Mouse (Mus musculus) neural tube, embryonic 15.5 days (tissue): ENCODE measurements at regions not wholly inside any gene's neighbourhood (a gene's known extent, or its start where the extent isn't known, plus 50 kb on each side); places are given as distances from the start of the nearest gene placed in this dataset.
"Not testable (repeated sequence)": the region's sequence is repeated elsewhere in the genome, so short reads cannot be mapped to it uniquely, and the experiment has no call there.

Experiments used
- ATAC-seq: fragments of 200-750 bp; cut with Nextera tagmentation; 2 replicates; pipeline ENCODE4 v1.8.0; 2017; ENCODE audit warnings: mild to moderate bottlenecking, moderate TSS enrichment, moderate library complexity; ENCODE audit not compliant: low FRiP score
- H3K27ac ChIP-seq: fragments of 300-500 bp; sonication (generic); replicated peaks from 2 replicates; pipeline ENCODE4 v1.5.1; 2015; ENCODE audit warnings: mild to moderate bottlenecking, inconsistent platforms
- H3K27me3 ChIP-seq: fragments of 300-500 bp; sonication (generic); replicated peaks from 2 replicates; pipeline ENCODE4 v1.6.1; 2015; ENCODE audit warnings: inconsistent platforms
- H3K36me3 ChIP-seq: fragments of 300-500 bp; sonication (generic); 2 replicates; pipeline ENCODE4 v1.6.1; 2015; ENCODE audit warnings: inconsistent platforms
- H3K4me1 ChIP-seq: fragments of 300-500 bp; sonication (generic); 2 replicates; pipeline ENCODE4 v1.6.1; 2015; ENCODE audit warnings: inconsistent platforms
- H3K4me2 ChIP-seq: fragments of 300-500 bp; sonication (generic); 2 replicates; pipeline ENCODE4 v1.6.1; 2015; ENCODE audit warnings: inconsistent platforms, mild to moderate bottlenecking, moderate library complexity
- H3K4me3 ChIP-seq: fragments of 300-500 bp; sonication (generic); replicated peaks from 2 replicates; pipeline ENCODE4 v1.5.1; 2015; ENCODE audit warnings: mild to moderate bottlenecking, inconsistent platforms
- H3K9ac ChIP-seq: fragments of 300-500 bp; sonication (generic); replicated peaks from 2 replicates; pipeline ENCODE4 v1.6.1; 2015; ENCODE audit warnings: mild to moderate bottlenecking, inconsistent platforms
- H3K9me3 ChIP-seq: fragments of 300-500 bp; sonication (generic); replicated peaks from 2 replicates; pipeline ENCODE4 v1.6.1; 2016; ENCODE audit warnings: inconsistent platforms
- WGBS: fragments of 180-500 bp; shearing (Covaris S2); methylation state at CpG from one replicate; pipeline ENCODE4 v1.1.7; 2015; ENCODE audit warnings: mixed read lengths; 5-methylcytosine and 5-hydroxymethylcytosine counted together

DNA sequence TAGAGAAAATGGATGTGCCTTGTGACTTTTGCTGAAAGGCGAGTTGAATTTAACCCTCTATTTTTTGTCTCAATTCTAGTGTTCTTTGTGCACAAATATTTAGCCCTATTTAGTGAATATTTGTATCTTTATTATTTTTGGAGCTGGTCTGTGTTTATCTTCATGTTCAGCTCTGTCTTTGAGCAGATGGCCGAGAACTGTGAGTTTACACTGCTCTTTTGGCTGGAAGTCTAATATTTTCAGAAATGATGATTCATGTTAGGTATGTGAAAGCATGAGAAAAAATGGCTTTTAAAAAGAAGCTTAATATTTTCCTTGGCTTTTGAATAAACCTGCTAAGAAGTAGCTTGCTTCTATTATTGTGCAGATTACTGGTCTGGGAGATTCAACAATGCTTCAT lies 505.4 kb downstream of the Sema5a start:
- H3K27me3 ChIP-seq, result no peaks in the 10 kb centered on the region
- no peak for ATAC-seq
- H3K4me1 ChIP-seq, result no peaks in the 10 kb centered on the region
- H3K4me2 ChIP-seq, result no peak overlapping the region
- WGBS, result 90% methylated on average over 2 of the region's 2 CpGs
- no peak overlapping the region for H3K9ac ChIP-seq
- no peaks in the 10 kb centered on the region for H3K9me3 ChIP-seq
- no peaks in the 10 kb centered on the region for H3K36me3 ChIP-seq
- H3K4me3 ChIP-seq, result no peak overlapping the region
- no peak overlapping the region for H3K27ac ChIP-seq

- ATAC-seq, result no peak
- Histone ChIP-seq H3K4me3 (no peak overlapping the region), H3K27ac (no peak overlapping the region), H3K27me3 (no peaks in the 10 kb centered on the region), H3K4me1 (no peaks in the 10 kb centered on the region), H3K9ac (no peak overlapping the region), H3K9me3 (no peaks in the 10 kb centered on the region), H3K4me2 (no peak overlapping the region), H3K36me3 (no peaks in the 10 kb centered on the region)
- WGBS, result 64% methylated on average over 3 of the region's 3 CpGs
Observed at GRCm38 (mm10) chr15:32751991-32752390, 507.4 kb downstream of the Sema5a start.

- WGBS, result 80% methylated on average over 3 of the region's 3 CpGs
- no peak overlapping the region for H3K9ac ChIP-seq
- H3K27me3 ChIP-seq, result no peaks in the 10 kb centered on the region
- no peak overlapping the region for H3K4me2 ChIP-seq
- no peak for ATAC-seq
- no peaks in the 10 kb centered on the region for H3K36me3 ChIP-seq
- H3K4me3 ChIP-seq, result no peak overlapping the region
- H3K27ac ChIP-seq, result no peak overlapping the region
- no peaks in the 10 kb centered on the region for H3K9me3 ChIP-seq
- H3K4me1 ChIP-seq, result no peaks in the 10 kb centered on the region
Observed at GRCm38 (mm10) chr15:32760141-32760540, 515.5 kb downstream of the Sema5a start.

DNA sequence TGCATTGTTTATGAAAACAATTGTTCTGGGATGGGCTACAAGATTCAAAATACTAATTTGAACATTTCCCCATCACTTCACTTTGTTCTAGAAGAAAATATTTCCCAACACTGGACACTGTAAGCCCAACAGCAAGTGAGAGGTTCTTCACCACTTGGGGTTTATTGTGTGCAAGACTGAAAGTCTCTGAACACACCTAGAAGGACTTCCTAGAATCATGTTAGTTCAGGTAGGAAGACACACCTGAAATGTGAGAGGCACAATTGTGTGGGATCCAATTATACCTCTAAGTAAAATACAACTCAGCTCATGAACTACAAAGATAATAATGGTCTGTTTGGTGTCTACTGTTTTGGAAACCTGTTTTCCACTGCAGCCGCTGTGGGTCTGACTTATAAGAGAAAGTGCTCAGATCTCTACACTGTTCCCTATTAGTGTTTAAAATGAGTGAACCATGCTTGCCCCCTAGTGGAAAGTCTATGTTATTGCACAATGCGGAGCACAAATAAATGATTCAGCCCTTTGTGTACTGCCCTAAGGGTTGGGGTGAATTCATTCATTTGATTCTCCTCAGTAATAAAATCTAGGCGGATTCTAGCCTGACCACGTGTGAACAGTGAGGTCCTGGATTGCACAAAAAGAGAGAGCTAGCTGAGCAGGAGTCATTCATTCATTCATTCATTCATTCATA lies 521.5 kb downstream of the Sema5a start:
- Histone ChIP-seq H3K4me1 (no peaks in the 10 kb centered on the region), H3K27ac (no peak overlapping the region), H3K9me3 (no peaks in the 10 kb centered on the region), H3K36me3 (no peaks in the 10 kb centered on the region), H3K27me3 (no peaks in the 10 kb centered on the region), H3K4me3 (no peak overlapping the region), H3K4me2 (no peak overlapping the region), H3K9ac (no peak overlapping the region)
- WGBS, result 3% methylated on average over 4 of the region's 4 CpGs
- peak; percentile 91 for ATAC-seq

DNA sequence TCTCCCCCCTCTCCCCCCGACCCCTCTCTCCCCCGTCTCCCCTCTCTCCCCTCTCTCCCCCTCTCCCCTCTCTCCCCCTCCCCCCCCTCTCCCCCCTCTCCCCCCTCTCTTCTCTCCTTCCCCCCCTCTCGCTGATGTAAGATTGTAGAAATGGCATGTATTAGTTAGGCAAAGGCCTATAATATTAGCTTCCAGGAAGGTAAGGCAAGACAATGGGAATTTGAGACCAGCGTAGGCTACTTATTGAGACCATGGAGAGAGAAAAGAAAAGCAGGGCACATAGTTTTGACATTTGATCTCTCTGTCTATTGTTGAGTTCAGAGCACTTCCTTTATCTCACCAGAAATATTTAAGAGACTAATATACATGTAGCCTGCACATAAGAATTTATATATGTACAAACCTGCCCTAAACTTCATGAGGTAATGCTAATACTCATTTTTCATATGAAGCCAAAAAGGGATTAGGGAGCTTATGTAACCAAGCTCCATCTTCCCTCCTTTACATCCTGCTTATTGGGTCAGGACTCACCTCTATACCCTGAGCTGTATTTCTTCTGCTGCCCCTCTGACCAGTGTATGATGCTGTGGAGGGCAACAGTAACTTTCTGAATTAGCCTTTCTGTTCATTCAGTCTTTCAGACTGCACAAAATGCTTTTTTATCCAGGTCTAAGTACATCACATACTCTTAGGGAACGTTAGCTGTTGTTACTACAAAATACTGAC lies 522.3 kb downstream of the Sema5a start:
- Histone ChIP-seq H3K4me3 (no peak overlapping the region), H3K27ac (no peak overlapping the region), H3K9me3 (no peaks in the 10 kb centered on the region), H3K9ac (no peak overlapping the region), H3K4me1 (no peaks in the 10 kb centered on the region), H3K4me2 (no peak overlapping the region), H3K36me3 (no peaks in the 10 kb centered on the region), H3K27me3 (no peaks in the 10 kb centered on the region)
- ATAC-seq, result peak; percentile 57; the same call in 1 of the 2 replicates
- 50% methylated on average over 3 of the region's 5 CpGs for WGBS

- peak overlapping the region; percentile 80; the same call in 1 of the 2 replicates for H3K4me2 ChIP-seq
- H3K36me3 ChIP-seq, H3K9me3 ChIP-seq, H3K27me3 ChIP-seq, H3K4me1 ChIP-seq, H3K27ac ChIP-seq, H3K9ac ChIP-seq, ATAC-seq: not testable (repeated sequence)
- WGBS, result 27% methylated on average over 5 of the region's 5 CpGs
- peak overlapping the region; percentile 61 for H3K4me3 ChIP-seq
Observed at GRCm38 (mm10) chr15:32778226-32778598, 533.6 kb downstream of the Sema5a start.

DNA sequence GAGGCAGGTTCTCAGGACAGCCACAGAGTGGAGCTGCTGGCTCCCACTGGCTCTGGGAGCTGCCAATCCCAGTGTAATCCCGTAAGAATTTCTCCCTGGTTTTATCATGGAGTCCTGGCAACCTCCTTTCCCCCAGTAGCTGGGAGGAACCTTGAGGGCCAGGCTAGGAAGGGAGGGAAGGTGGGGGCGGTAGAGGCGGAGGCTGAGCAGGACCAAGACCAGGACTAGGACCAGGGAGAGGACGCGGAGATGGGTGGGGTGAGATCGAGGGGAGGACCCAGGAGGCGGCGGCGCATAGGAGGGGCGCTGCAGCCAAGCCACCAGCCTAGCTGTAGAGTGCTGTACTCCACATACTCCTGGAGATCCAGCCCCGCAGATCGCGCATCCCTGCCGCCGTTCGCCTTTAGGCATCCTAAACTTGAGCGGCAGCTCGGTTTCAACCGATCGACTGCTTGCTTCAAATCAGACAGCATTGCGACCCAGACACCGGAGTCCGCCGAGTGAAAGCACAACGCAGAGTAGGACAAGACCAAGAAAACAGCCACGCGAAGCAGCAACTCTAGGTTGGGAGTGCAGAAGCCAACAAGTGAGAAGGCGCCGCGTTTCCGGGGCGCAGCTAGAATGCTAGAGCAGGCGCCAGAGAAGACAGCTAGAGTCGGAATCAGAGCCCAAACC lies 534.1 kb downstream of the Sema5a start:
- not testable (repeated sequence) for H3K27me3 ChIP-seq, H3K4me1 ChIP-seq, H3K36me3 ChIP-seq, H3K9me3 ChIP-seq
- 2% methylated on average over 31 of the region's 34 CpGs for WGBS
- Histone ChIP-seq H3K27ac (peak overlapping the region; percentile 77), H3K4me3 (peak overlapping the region; percentile 61), H3K9ac (peak overlapping the region; percentile 55), H3K4me2 (peak overlapping the region; percentile 80)
- peak; percentile 96 for ATAC-seq

DNA sequence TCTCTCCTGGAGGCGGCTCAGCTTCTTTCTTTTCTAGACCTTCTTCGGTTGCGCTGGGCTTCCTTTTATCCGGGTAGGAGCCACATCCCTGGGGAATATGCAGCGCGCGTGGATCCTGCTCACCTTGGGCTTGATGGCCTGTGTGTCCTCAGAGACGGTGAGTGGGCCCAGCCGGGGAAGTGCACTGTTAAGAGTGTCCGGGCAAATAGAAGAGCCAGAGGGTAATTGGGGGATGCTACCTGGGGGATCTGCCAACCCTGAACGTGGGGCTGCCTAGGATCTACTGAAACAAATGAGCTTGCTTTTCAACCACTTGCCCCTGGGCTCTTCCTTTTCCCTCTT lies 534.6 kb downstream of the Sema5a start:
- not testable (repeated sequence) for ATAC-seq

DNA sequence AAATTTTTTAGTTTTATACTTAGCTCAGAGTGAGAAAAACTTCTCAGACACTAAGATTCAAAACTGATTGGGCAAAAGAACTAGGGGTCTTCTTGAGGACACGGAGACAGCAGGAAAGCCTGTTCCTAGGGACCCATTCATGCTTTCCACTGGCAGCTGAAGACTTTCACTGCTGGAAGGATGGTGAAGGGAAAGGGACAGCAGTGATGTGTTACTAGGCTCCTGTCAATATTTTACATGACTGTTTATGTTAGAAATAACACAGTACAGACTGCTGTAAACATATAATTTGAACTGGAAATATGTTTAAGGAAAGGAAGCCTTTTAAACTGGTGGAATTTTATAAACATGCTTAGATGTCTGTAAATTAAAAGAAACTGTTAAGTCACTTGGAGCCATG lies 537.0 kb downstream of the Sema5a start:
- not testable (repeated sequence) for H3K4me1 ChIP-seq, ATAC-seq, H3K9me3 ChIP-seq, H3K9ac ChIP-seq, H3K4me2 ChIP-seq, H3K27me3 ChIP-seq, H3K27ac ChIP-seq, H3K36me3 ChIP-seq, H3K4me3 ChIP-seq
- WGBS, result 76% methylated on average over 1 of the region's 1 CpGs

More for the DNA sequence above, 534.6 kb downstream of the Sema5a start:
- H3K4me2 ChIP-seq, result peak overlapping the region; percentile 80
- H3K4me3 ChIP-seq, result peak overlapping the region; percentile 61
- H3K27me3 ChIP-seq, H3K4me1 ChIP-seq, H3K36me3 ChIP-seq, H3K9me3 ChIP-seq: not testable (repeated sequence)
- peak overlapping the region; percentile 77 for H3K27ac ChIP-seq
- H3K9ac ChIP-seq, result peak overlapping the region; percentile 55
- 6% methylated on average over 11 of the region's 11 CpGs for WGBS

DNA sequence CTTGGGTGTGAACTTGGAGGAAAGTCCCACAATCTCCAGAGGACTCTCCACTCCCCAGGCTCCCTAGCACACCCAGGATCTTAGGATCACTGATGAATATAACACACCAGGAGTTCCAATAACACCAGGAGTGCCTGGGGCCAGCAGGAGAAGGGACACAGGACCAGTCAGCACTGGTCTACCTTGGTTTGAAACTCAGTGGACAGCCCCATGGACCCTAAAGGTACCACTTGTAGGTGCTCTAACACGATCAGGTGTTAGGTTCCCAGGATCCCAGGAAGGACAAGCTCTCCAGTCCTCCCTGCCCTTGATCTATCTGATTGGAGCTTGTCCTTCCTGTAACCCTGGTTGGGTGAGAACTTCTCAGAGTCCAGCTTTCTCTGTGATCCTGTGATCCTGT lies 554.6 kb downstream of the Sema5a start:
- Histone ChIP-seq H3K4me2 (no peak overlapping the region), H3K9me3 (no peaks in the 10 kb centered on the region; the same call in 1 of the 2 replicates), H3K4me1 (no peaks in the 10 kb centered on the region), H3K27me3 (no peaks in the 10 kb centered on the region), H3K36me3 (no peaks in the 10 kb centered on the region; the same call in none of the 2 replicates), H3K9ac (no peak overlapping the region), H3K27ac (no peak overlapping the region), H3K4me3 (no peak overlapping the region)
- no peak for ATAC-seq
- 95% methylated on average over 1 of the region's 1 CpGs for WGBS

- Histone ChIP-seq H3K9me3 (no peaks in the 10 kb centered on the region; the same call in 1 of the 2 replicates), H3K27me3 (no peaks in the 10 kb centered on the region), H3K9ac (no peak overlapping the region), H3K36me3 (no peaks in the 10 kb centered on the region), H3K27ac (no peak overlapping the region), H3K4me3 (no peak overlapping the region), H3K4me1 (no peaks in the 10 kb centered on the region), H3K4me2 (no peak overlapping the region)
- WGBS, result 81% methylated on average over 2 of the region's 2 CpGs
- no peak for ATAC-seq
Observed at GRCm38 (mm10) chr15:32810849-32811632, 566.4 kb downstream of the Sema5a start.
